Mouse (Mus musculus): ENCODE results near the gene 4921509C19Rik. TPM values are rescaled to one million over a fixed set of nuclear protein-coding genes. Genes with fewer than 3 reads are reported as not detected.
"Not testable (repeated sequence)": the region's sequence is repeated elsewhere in the genome, so short reads cannot be mapped to it uniquely, and the experiment has no call there.

Gene 4921509C19Rik
- polyA plus RNA-seq, 1 experiment from 2014 or later, result not detected

GRCm38 (mm10) chr2:151434971-151435370 lies 41.0 kb downstream of the 4921509C19Rik start:
- WGBS, result 79% methylated on average over 4 of the region's 4 CpGs
- not testable (repeated sequence) for H3K9ac ChIP-seq (replicated peaks); H3K9me3 ChIP-seq; H3K4me3 ChIP-seq; H3K4me2 ChIP-seq (replicated peaks); H3K27me3 ChIP-seq; H3K27ac ChIP-seq (replicated peaks); H3K36me3 ChIP-seq; ATAC-seq (ENCODE audit: low FRiP score, low read depth); H3K4me1 ChIP-seq

GRCm38 (mm10) chr2:151434203-151434602 lies 41.8 kb downstream of the 4921509C19Rik start:
- not testable (repeated sequence) for ATAC-seq (ENCODE audit: low FRiP score, low read depth); H3K4me1 ChIP-seq; H3K4me2 ChIP-seq (replicated peaks); H3K9ac ChIP-seq (replicated peaks); H3K27ac ChIP-seq (replicated peaks); H3K36me3 ChIP-seq; H3K4me3 ChIP-seq; H3K27me3 ChIP-seq; H3K9me3 ChIP-seq
- 54% methylated on average over 4 of the region's 4 CpGs for WGBS

Other genes starting within 250 kb of the 4921509C19Rik start
- gene Nsfl1c, start 18.0 kb upstream of the 4921509C19Rik start, polyA plus RNA-seq (2016; fragmentation: Nextera tagmentation; extraction: Ambion mirVana), result 254 and 264 TPM in 2 replicates
- 500 and 503 TPM in 2 replicates for gene Fkbp1a, start 66.3 kb upstream of the 4921509C19Rik start, polyA plus RNA-seq (2016; fragmentation: Nextera tagmentation; extraction: Ambion mirVana)
- gene Sdcbp2, start 96.5 kb upstream of the 4921509C19Rik start, polyA plus RNA-seq (2016; fragmentation: Nextera tagmentation; extraction: Ambion mirVana), result 0.33 and 0.50 TPM in 2 replicates
- gene Snph, start 156.4 kb upstream of the 4921509C19Rik start, polyA plus RNA-seq (2016; fragmentation: Nextera tagmentation; extraction: Ambion mirVana), result 5.5 and 6.3 TPM in 2 replicates
- gene Rad21l, start 192.4 kb upstream of the 4921509C19Rik start, polyA plus RNA-seq (2016; fragmentation: Nextera tagmentation; extraction: Ambion mirVana), result not detected in 2 replicates
- 7.8 and 8.0 TPM in 2 replicates for gene Tmem74b, start 225.9 kb upstream of the 4921509C19Rik start, polyA plus RNA-seq (2016; fragmentation: Nextera tagmentation; extraction: Ambion mirVana)